Comparison of ENCODE assay signal across 8 mouse cellular contexts in the genomic region with DNA sequence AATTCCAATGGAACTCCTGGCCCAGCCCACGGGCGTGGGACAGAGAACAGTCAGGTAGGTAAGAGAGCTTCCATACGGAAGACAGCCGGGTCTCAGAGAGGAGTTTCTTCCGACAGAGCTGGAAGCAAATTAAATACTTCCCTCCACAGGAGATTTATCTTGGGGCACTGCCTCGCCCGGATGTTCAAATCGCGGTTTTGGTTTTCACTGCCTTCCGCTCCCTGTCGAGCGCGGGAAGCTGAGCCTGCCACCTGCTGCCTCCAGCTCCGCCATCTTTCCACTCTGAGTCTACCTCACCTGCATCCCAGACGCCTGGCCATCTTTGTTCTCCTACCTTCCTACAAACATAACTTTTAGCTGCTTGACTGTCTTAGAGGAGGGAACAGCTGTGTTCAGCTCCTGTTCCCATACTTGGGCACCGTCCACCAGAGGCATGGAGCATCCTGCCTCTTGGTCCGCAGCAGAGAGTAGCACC. TPM values are rescaled to one million over a fixed set of nuclear protein-coding genes. Genes with fewer than 3 reads are reported as not detected.
A peak's percentile ranks its signal among the peaks of the same experiment; 100 is the strongest.
DNase-seq lines count a peak whose midpoint lies in the region; ATAC-seq lines count a peak whose summit lies in the region.

No protein-coding gene starts in this region.

- H3K27ac ChIP-seq in heart, embryonic 14.5 days (replicated peaks in 1 of 2; ENCODE audit: control insufficient read depth in 1 of 2, insufficient read depth in 1 of 2, low read depth in 2 of 2, low read length in 2 of 2), result peak overlapping the region; percentile 77 to 80

- H3K9ac ChIP-seq in heart, embryonic 14.5 days (ENCODE audit: low read length), result peak overlapping the region; percentile 88

- H3K4me2 ChIP-seq in heart, embryonic 14.5 days (ENCODE audit: low read length), result peak overlapping the region; percentile 97

- ATAC-seq in heart, embryonic 14.5 days (ENCODE audit: insufficient number of reproducible peaks, insufficient read depth, low FRiP score, low read depth), result no peak

- H3K9me3 ChIP-seq in heart, embryonic 14.5 days (ENCODE audit: control insufficient read depth, low read length), result no peaks in the 10 kb centered on the region

- H3K4me1 ChIP-seq in heart, embryonic 14.5 days (ENCODE audit: control insufficient read depth in 2 of 2, insufficient read depth in 2 of 2, low read length in 2 of 2), result peaks cover 13 to 21% of the 10 kb centered on the region in 2 experiments

- H3K4me3 ChIP-seq in heart, embryonic 14.5 days (ENCODE audit: control insufficient read depth in 1 of 2, insufficient read depth in 1 of 2, low read depth in 1 of 2, low read length in 2 of 2), result peak overlapping the region; percentile 91 to 98

- no peaks in the 10 kb centered on the region for H3K27me3 ChIP-seq in heart, embryonic 14.5 days (ENCODE audit: control insufficient read depth, insufficient read depth, low read length)

- peak; percentile 88 for DNase-seq in CD4-positive helper T cell, adult 2 months (ENCODE audit: low read depth, low spot score)
- DNase-seq in MEL-GATA-1-ER (ENCODE audit: extremely low read depth, low read depth), result peak; percentile 76
- peak; percentile 68 for DNase-seq in embryo, embryonic 10.5 days (ENCODE audit: low spot score)
- DNase-seq in kidney, postnatal 14 days, result peak; percentile 34
- DNase-seq in lung, postnatal 36 days, result peak; percentile 46
- peak; percentile 26 to 35 for DNase-seq in right cerebral cortex, adult 2 months (ENCODE audit: low spot score in 2 of 2)
- DNase-seq in urinary bladder, postnatal 14 days (ENCODE audit: low spot score), result peak; percentile 42

- peaks cover 15% of the 10 kb centered on the region; the same call in 1 of the 2 replicates for H3K36me3 ChIP-seq in heart, embryonic 14.5 days (ENCODE audit: control insufficient read depth, insufficient read depth, low read length)

- WGBS in heart, embryonic 14.5 days, result 7% methylated on average over 17 of the region's 17 CpGs

RNA-seq across cellular contexts. Expression of a gene that starts 16.5 kb away (rescaled TPM):
- 13.3 TPM in 2 replicates for polyA plus RNA-seq in heart, embryonic 14.5 days (2014; fragmentation: Nextera tagmentation; extraction: Ambion mirVana)

Comparison
In these comparisons a context has a peak if more than half of its experiments do, and no peak if none do; other contexts are left out.
1. DNase-seq: peak in every context shown above with its lines; median percentile 88 in CD4-positive helper T cell, adult 2 months; 76 in MEL-GATA-1-ER; 68 in embryo, embryonic 10.5 days; 46 in lung, postnatal 36 days; 42 in urinary bladder, postnatal 14 days; 34 in kidney, postnatal 14 days; 30 in right cerebral cortex, adult 2 months.